Mouse (Mus musculus): ENCODE data around the gene Rnpep. TPM values are rescaled to one million over a fixed set of nuclear protein-coding genes. Genes with fewer than 3 reads are reported as not detected.
"Not testable (repeated sequence)": the region's sequence is repeated elsewhere in the genome, so short reads cannot be mapped to it uniquely, and the experiment has no call there.

The Rnpep gene
- polyA plus RNA-seq, 1 experiment from 2014 or later, result 29.4 TPM

GRCm38 (mm10) chr1:135258380-135259127 lies 25.3 kb downstream of the Rnpep start, which contains the start of gene Elf3:
TSS of gene Elf3 (minus strand) at chr1:135258568.
- peak; percentile 78 for ATAC-seq (ENCODE audit: low read depth)
- Histone ChIP-seq H3K4me2 (peak within 1 kb of the TSS; percentile 63), H3K4me3 (replicated peaks) (peak within 1 kb of the TSS; percentile 44), H3K27me3 (peaks cover 11% of the 10 kb centered on the region; the same call in 1 of the 2 replicates), H3K9ac (peak within 1 kb of the TSS; percentile 42), H3K9me3 (replicated peaks) (no peaks in the 10 kb centered on the region), H3K27ac (peak within 1 kb of the TSS; percentile 62), H3K4me1 (replicated peaks) (peaks cover 11% of the 10 kb centered on the region), H3K36me3 (peaks cover 14% of the 10 kb centered on the region)
- DNase-seq, result no peak
- WGBS (ENCODE audit: insufficient replicate concordance), result 29% methylated on average over 19 of the region's 19 CpGs

DNA sequence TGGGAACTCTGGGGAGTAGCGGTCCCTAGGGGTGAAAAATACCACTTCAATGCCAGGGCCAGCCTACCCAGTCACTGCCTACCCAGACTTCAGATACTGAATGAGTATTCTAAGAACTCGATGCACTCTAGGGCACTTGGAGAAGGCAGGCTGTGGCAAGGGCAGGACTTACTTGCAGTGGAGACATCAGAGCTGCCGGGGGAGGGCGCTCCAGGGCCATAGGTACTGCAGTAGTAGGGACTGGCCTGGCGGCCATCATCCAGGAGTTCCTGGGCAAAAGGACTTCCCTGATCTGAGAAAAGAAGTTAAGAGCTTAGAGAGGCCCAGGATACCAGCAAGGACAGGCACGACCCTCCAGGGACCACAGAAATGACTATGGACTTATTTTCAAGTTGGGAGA lies 27.6 kb downstream of the Rnpep start:
- Histone ChIP-seq H3K9me3 (replicated peaks) (no peaks in the 10 kb centered on the region), H3K4me3 (replicated peaks) (no peak overlapping the region), H3K4me1 (replicated peaks) (peaks cover 27% of the 10 kb centered on the region), H3K27me3 (peaks cover 11% of the 10 kb centered on the region; the same call in 1 of the 2 replicates), H3K9ac (no peak overlapping the region), H3K36me3 (no peaks in the 10 kb centered on the region), H3K27ac (no peak overlapping the region), H3K4me2 (no peak overlapping the region)
- WGBS (ENCODE audit: insufficient replicate concordance), result 66% methylated on average over 6 of the region's 6 CpGs
- ATAC-seq (ENCODE audit: low read depth), result no peak
- DNase-seq, result no peak

DNA sequence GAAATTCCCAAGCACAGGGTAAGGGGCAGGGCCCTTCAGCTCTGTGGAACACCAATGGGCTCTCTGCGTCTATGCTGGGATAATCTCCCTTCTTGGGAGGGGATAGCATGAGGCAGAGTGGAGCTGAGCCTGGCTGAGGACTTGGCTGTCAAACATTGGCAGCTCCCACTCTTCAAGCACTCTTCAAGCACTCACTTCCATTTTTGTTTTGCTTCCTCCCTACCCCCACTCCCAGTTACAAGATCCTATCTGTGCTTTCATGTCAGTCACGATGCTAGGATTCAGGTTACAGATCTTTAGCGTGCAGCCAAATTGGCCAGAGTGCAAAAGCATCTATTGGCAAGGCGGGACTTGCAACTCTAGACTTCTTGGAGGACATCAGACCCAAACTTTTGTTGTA lies 31.0 kb downstream of the Rnpep start:
- Histone ChIP-seq H3K4me1 (replicated peaks) (peaks cover 49% of the 10 kb centered on the region), H3K4me2 (no peak overlapping the region), H3K4me3 (replicated peaks) (no peak overlapping the region), H3K27me3 (peaks cover 13% of the 10 kb centered on the region; the same call in 1 of the 2 replicates), H3K9me3 (replicated peaks) (no peaks in the 10 kb centered on the region), H3K36me3 (no peaks in the 10 kb centered on the region), H3K27ac (0 out of 2 replicates have a peak overlapping the region, but pooled peaks have one; percentile 14), H3K9ac (no peak overlapping the region)
- DNase-seq (no peak), ATAC-seq (ENCODE audit: low read depth) (no peak)
- 49% methylated on average over 4 of the region's 4 CpGs for WGBS (ENCODE audit: insufficient replicate concordance)

GRCm38 (mm10) chr1:135251405-135251804 lies 32.5 kb downstream of the Rnpep start:
- 78% methylated on average over 8 of the region's 8 CpGs for WGBS (ENCODE audit: insufficient replicate concordance)

DNA sequence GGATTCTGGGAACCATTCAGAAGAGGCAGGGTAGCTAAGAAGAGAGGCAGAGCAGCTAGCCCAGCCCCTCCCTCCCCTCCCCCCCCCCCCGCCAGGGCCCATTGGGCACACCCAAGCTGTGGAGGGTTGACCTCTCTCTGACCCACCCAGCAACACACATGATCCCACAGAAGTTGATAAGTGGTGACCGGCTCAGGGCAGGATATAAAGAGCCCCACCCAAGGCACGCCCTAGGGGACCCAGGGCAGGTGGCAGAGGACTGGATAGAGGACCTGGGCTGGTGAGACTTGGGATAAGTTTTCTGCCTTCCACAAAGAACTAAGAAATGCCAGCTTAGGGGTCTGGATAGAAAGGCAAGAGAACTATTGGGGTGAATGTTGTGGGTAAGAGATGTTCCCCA lies 33.2 kb downstream of the Rnpep start:
- peak overlapping the region; percentile 52 for H3K4me2 ChIP-seq
- 18% methylated on average over 2 of the region's 3 CpGs for WGBS (ENCODE audit: insufficient replicate concordance)
- no peak overlapping the region for H3K4me3 ChIP-seq (replicated peaks)
- H3K36me3 ChIP-seq, result no peaks in the 10 kb centered on the region
- H3K4me1 ChIP-seq (replicated peaks), result peaks cover 52% of the 10 kb centered on the region
- H3K27me3 ChIP-seq, result peaks cover 10% of the 10 kb centered on the region; the same call in 1 of the 2 replicates
- peak overlapping the region; percentile 90 for H3K27ac ChIP-seq
- ATAC-seq (ENCODE audit: low read depth) (peak; percentile 100), DNase-seq (peak; percentile 68)
- H3K9ac ChIP-seq, result peak overlapping the region; percentile 51
- H3K9me3 ChIP-seq (replicated peaks), result no peaks in the 10 kb centered on the region

More at GRCm38 (mm10) chr1:135251405-135251804, 32.5 kb downstream of the Rnpep start:
- ATAC-seq (ENCODE audit: low read depth), result no peak
- DNase-seq, result no peak
- Histone ChIP-seq H3K27me3 (peaks cover 10% of the 10 kb centered on the region; the same call in 1 of the 2 replicates), H3K36me3 (no peaks in the 10 kb centered on the region), H3K9me3 (replicated peaks) (no peaks in the 10 kb centered on the region), H3K4me3 (replicated peaks) (no peak overlapping the region), H3K9ac (no peak overlapping the region), H3K4me2 (no peak overlapping the region), H3K4me1 (replicated peaks) (peaks cover 52% of the 10 kb centered on the region), H3K27ac (peak overlapping the region; percentile 90)

DNA sequence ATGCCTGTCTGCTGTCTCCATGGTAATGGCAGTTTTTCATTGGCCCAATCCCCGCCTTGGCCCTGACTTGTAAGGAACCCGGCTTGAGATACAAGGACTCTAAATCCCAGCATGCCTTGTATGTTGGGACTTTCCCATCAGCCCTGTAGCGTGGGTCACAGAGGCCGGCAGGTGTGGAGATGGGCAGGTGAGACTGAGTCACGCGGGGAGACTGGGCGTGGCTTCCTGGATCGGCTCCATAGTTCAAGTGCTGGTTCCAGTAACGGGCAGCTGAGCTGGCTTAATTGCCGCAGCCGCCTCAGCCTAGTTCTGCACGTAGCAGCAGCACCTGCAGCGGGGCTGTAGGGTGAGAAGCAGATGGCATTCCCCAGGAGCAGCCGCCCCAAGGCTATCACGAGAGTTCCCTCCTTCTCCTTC lies 35.4 kb downstream of the Rnpep start:
- DNase-seq (no peak), ATAC-seq (ENCODE audit: low read depth) (no peak)
- Histone ChIP-seq H3K36me3 (no peaks in the 10 kb centered on the region), H3K4me2 (peak overlapping the region; percentile 29), H3K4me3 (replicated peaks) (no peak overlapping the region), H3K9ac (0 out of 2 replicates have a peak overlapping the region, but pooled peaks have one; percentile 15), H3K4me1 (replicated peaks) (peaks cover 62% of the 10 kb centered on the region), H3K27me3 (peaks cover 10% of the 10 kb centered on the region; the same call in 1 of the 2 replicates), H3K9me3 (replicated peaks) (no peaks in the 10 kb centered on the region), H3K27ac (no peak overlapping the region)
- WGBS (ENCODE audit: insufficient replicate concordance), result 21% methylated on average over 15 of the region's 15 CpGs

- Histone ChIP-seq H3K4me3 (replicated peaks) (no peak overlapping the region), H3K9me3 (replicated peaks) (no peaks in the 10 kb centered on the region), H3K27me3 (peaks cover 10% of the 10 kb centered on the region; the same call in 1 of the 2 replicates), H3K27ac (0 out of 2 replicates have a peak overlapping the region, but pooled peaks have one; percentile 9), H3K4me2 (no peak overlapping the region), H3K4me1 (replicated peaks) (peaks cover 45% of the 10 kb centered on the region), H3K9ac (no peak overlapping the region), H3K36me3 (no peaks in the 10 kb centered on the region)
- WGBS (ENCODE audit: insufficient replicate concordance), result 50% methylated on average over 8 of the region's 8 CpGs
- ATAC-seq (ENCODE audit: low read depth), result peak; percentile 60; the same call in 1 of the 2 replicates
- no peak for DNase-seq
Observed at GRCm38 (mm10) chr1:135244014-135244413, 39.9 kb downstream of the Rnpep start.

DNA sequence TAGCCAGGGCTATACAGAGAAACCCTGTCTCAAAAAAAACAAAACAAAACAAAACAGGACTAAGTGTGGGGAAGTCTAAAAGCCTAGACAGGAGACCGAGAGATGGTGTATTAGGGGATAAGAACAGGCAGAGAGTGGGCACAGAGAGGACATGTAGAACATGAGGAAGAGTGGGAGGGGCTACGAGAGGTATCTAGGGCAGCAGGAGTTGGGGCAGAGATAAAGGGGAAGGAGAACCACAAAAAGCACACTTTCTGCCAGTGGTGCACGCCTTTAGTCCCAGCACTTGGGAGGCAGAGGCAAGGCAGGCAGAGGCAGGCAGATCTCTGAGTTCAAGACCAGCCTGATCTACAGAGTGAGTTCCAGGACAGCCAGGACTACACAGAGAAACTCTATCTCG lies 43.7 kb downstream of the Rnpep start:
- 37% methylated on average over 4 of the region's 4 CpGs for WGBS (ENCODE audit: insufficient replicate concordance)
- not testable (repeated sequence) for H3K4me3 ChIP-seq (replicated peaks)
- DNase-seq, result peak; percentile 21

GRCm38 (mm10) chr1:135237131-135237851 lies 46.6 kb downstream of the Rnpep start:
- H3K4me3 ChIP-seq (replicated peaks), result no peak overlapping the region
- 63% methylated on average over 12 of the region's 12 CpGs for WGBS (ENCODE audit: insufficient replicate concordance)
- H3K36me3 ChIP-seq, result no peaks in the 10 kb centered on the region
- H3K4me1 ChIP-seq (replicated peaks), result peaks cover 29% of the 10 kb centered on the region
- H3K4me2 ChIP-seq, result no peak overlapping the region
- DNase-seq (no peak), ATAC-seq (ENCODE audit: low read depth) (no peak)
- H3K27me3 ChIP-seq, result 0 out of 2 replicates have a peak, but pooled peaks cover 5% of the 10 kb centered on the region
- no peak overlapping the region for H3K27ac ChIP-seq
- H3K9me3 ChIP-seq (replicated peaks), result no peaks in the 10 kb centered on the region
- no peak overlapping the region for H3K9ac ChIP-seq

More for the DNA sequence above, 43.7 kb downstream of the Rnpep start:
- H3K4me1 ChIP-seq (replicated peaks), result peaks cover 36% of the 10 kb centered on the region
- not testable (repeated sequence) for H3K27me3 ChIP-seq; H3K27ac ChIP-seq; H3K4me2 ChIP-seq; H3K9me3 ChIP-seq (replicated peaks); H3K9ac ChIP-seq; H3K36me3 ChIP-seq
- ATAC-seq (ENCODE audit: low read depth), result peak; percentile 77

DNA sequence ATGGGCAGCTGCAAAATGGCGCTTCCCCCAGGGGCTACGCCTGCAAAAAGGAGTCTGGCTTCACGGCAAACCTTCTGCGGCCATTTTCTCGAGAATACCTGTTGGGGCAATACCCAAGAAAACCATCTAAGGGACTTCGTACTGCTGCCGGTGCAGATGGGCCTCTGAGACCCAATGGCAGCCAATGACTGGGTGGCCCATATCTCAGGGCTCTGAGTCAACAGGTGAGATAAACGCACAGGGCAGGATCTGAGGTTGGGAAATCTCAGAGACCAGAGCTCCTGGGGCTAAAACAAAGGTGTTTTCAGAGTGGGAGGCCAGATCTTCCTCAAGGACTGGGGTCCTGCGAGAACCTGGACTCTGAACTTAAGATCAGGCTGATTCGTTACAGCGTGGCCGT lies 49.1 kb downstream of the Rnpep start:
- 0 out of 2 replicates have a peak, but pooled peaks cover 5% of the 10 kb centered on the region for H3K27me3 ChIP-seq
- ATAC-seq (ENCODE audit: low read depth) (no peak), DNase-seq (no peak)
- 0 out of 2 replicates have a peak, but pooled peaks cover 11% of the 10 kb centered on the region for H3K4me1 ChIP-seq (replicated peaks)
- 68% methylated on average over 12 of the region's 12 CpGs for WGBS (ENCODE audit: insufficient replicate concordance)
- H3K4me3 ChIP-seq (replicated peaks), result no peak overlapping the region
- no peak overlapping the region for H3K4me2 ChIP-seq
- no peaks in the 10 kb centered on the region for H3K9me3 ChIP-seq (replicated peaks)
- H3K36me3 ChIP-seq, result no peaks in the 10 kb centered on the region
- H3K27ac ChIP-seq, result no peak overlapping the region
- H3K9ac ChIP-seq, result no peak overlapping the region

GRCm38 (mm10) chr1:135233961-135234360 lies 49.9 kb downstream of the Rnpep start:
- Histone ChIP-seq H3K4me3 (replicated peaks) (no peak overlapping the region), H3K4me2 (no peak overlapping the region), H3K27ac (no peak overlapping the region), H3K9ac (no peak overlapping the region), H3K9me3 (replicated peaks) (no peaks in the 10 kb centered on the region), H3K36me3 (no peaks in the 10 kb centered on the region), H3K4me1 (replicated peaks) (0 out of 2 replicates have a peak, but pooled peaks cover 8% of the 10 kb centered on the region), H3K27me3 (0 out of 2 replicates have a peak, but pooled peaks cover 5% of the 10 kb centered on the region)
- no peak for DNase-seq
- ATAC-seq (ENCODE audit: low read depth), result no peak
- 72% methylated on average over 6 of the region's 6 CpGs for WGBS (ENCODE audit: insufficient replicate concordance)
